Mouse (Mus musculus): ENCODE measurements around the gene Plppr2. TPM values are rescaled to one million over a fixed set of nuclear protein-coding genes. Genes with fewer than 3 reads are reported as not detected.

Gene Plppr2
- polyA plus RNA-seq, 1 experiment from 2014 or later, result 0.36 TPM

DNA sequence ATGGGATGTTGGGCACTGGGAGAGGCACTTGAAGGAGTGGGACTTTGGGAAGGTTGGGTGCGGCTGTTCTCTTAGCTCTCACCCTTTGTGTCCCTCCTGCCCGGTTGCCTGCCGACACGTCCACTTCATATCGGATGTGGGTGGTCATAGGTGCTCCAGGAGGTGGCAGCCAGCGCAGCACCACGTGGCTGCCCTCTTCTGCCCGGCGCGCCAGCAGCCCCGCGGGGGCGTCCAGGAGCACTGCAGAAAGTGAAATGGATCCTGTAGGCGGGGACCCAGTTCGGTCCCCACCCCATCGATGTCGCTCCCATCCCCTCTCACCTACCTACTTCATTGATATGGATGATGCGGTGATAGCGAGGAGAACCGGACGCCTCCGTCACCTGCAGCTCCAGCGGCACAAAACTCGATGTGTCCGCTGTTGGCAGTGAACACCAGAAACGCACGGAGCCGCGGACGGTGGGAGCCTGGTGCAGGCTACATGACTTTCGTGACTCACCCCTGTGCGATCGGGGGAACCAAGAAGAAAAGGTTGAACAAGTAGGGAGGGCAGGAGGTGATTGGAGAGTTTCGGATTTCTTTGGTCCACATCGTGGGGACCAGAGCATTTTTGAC lies 24.6 kb downstream of the Plppr2 start:
- no peaks in the 10 kb centered on the region for H3K36me3 ChIP-seq (ENCODE audit: inconsistent target)
- H3K79me2 ChIP-seq (ENCODE audit: inconsistent target), result no peaks in the 10 kb centered on the region
- H3K4me3 ChIP-seq (ENCODE audit: inconsistent target), result no peak overlapping the region; the same call in 1 of the 2 replicates
- H3K27ac ChIP-seq, result no peak overlapping the region
- 6% methylated on average over 34 of the region's 35 CpGs for WGBS (ENCODE audit: missing documents)

DNA sequence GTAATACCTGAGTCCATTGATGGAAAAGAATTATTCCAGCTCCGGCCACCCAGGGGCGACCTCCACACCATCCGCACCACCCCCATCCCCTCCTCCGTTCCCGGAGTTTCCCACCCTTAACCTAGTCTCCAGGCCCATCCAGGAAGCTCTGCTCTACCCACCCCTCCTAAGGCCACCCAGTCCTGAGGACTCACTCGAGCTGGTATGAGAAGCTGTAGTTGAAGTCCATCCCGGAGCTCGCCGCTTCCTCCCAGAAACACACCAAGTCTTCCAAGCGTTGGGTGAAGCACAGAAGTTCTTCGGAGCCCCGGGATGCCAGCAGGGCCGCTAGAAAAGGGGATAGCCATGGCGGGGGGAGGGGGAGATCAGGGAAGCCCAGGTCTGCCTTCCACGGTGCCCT lies 25.2 kb downstream of the Plppr2 start:
- H3K4me3 ChIP-seq (ENCODE audit: inconsistent target), result peak overlapping the region; percentile 18
- H3K79me2 ChIP-seq (ENCODE audit: inconsistent target), result no peaks in the 10 kb centered on the region
- 2% methylated on average over 15 of the region's 15 CpGs for WGBS (ENCODE audit: missing documents)
- H3K27ac ChIP-seq, result no peak overlapping the region
- no peaks in the 10 kb centered on the region for H3K36me3 ChIP-seq (ENCODE audit: inconsistent target)

GRCm38 (mm10) chr9:21962416-21963059 lies 25.7 kb downstream of the Plppr2 start:
- 7% methylated on average over 27 of the region's 34 CpGs for WGBS (ENCODE audit: missing documents)
- Histone ChIP-seq H3K4me3 (ENCODE audit: inconsistent target) (peak overlapping the region; percentile 18), H3K79me2 (ENCODE audit: inconsistent target) (no peaks in the 10 kb centered on the region), H3K27ac (no peak overlapping the region), H3K36me3 (ENCODE audit: inconsistent target) (no peaks in the 10 kb centered on the region)

DNA sequence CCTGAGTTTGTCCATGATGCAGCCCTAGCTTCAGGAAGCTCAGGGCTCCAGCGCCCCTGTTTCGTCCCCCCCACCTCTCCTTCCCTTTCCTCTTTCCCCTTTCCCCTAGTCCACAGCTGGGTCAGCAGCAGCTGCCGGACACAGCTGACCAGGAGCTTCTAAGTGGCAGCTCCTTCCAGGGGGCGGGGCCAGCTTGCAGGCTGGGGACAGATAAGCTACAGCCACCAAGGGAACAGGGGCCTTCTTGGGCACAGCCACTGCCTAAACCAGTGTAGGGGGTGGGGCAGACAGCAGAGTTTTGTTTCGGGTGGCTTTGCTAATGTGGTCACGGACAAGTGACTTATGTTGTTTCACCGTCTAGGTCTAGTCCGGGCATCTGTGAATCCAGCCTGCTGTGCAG lies 26.6 kb downstream of the Plppr2 start, which contains the start of gene Epor:
Epor (minus strand) TSS at position 90 of the 400 bp plus-strand sequence.
- Histone ChIP-seq H3K79me2 (ENCODE audit: inconsistent target) (no peaks in the 10 kb centered on the region), H3K36me3 (ENCODE audit: inconsistent target) (no peaks in the 10 kb centered on the region), H3K4me3 (ENCODE audit: inconsistent target) (peak within 1 kb of the TSS; percentile 18), H3K27ac (no peak within 1 kb of the TSS)
- 43% methylated on average over 8 of the region's 8 CpGs for WGBS (ENCODE audit: missing documents)

GRCm38 (mm10) chr9:21968883-21969282 lies 32.0 kb downstream of the Plppr2 start:
- Histone ChIP-seq H3K4me3 (ENCODE audit: inconsistent target) (no peak overlapping the region), H3K36me3 (ENCODE audit: inconsistent target) (no peaks in the 10 kb centered on the region), H3K79me2 (ENCODE audit: inconsistent target) (no peaks in the 10 kb centered on the region), H3K27ac (no peak overlapping the region)
- 37% methylated on average over 6 of the region's 6 CpGs for WGBS (ENCODE audit: missing documents)

DNA sequence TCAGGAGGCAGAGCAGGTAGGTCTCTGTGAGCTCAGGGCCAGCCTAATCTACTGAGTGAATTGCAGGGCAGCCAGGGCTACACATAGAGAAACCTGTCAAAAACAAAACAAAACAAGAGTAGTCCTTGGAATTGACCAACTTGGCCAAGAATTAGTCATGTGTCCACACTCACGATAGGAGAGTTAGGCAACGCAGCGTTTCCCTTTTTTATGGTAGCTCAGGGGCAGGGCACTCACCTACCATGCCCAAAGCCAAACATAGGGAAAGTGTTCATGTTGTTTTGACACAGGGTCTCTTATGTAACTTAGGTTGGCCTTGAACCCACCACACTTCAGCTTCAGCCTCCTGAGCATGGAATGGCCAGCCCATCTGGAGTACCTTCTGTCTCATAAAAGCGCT lies 32.5 kb downstream of the Plppr2 start:
- H3K36me3 ChIP-seq (ENCODE audit: inconsistent target), result no peaks in the 10 kb centered on the region
- no peaks in the 10 kb centered on the region for H3K79me2 ChIP-seq (ENCODE audit: inconsistent target)
- no peak overlapping the region for H3K4me3 ChIP-seq (ENCODE audit: inconsistent target)
- 72% methylated on average over 4 of the region's 4 CpGs for WGBS (ENCODE audit: missing documents)
- no peak overlapping the region for H3K27ac ChIP-seq

DNA sequence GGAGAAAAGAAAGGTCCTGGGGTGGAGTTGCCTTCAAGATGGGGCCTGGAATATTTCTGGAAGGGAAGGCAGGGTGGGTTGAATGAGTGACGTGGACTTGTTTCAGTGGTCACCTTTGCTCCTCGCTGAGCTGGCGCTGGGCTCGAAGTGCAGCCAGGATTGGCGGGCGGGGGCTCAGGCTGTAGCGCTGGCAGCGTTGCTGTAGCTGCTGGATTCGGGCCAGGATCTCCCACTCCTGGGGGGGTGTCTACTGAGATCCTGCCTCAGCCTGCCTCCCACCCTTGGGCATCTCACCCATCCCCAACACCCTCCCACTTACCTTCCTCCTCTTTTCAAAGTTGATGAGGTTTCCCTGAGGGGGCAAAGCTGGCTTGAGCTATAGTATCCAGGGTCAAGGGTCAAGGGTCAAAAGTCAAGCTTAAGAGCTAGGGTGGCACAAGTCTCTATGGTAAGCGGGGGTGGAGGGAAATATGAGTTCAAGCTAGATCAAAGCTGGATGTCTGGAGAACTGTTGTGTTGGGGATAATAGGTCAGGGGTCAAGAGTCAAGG lies 39.9 kb downstream of the Plppr2 start:
- no peak overlapping the region for H3K4me3 ChIP-seq (ENCODE audit: inconsistent target)
- no peaks in the 10 kb centered on the region for H3K79me2 ChIP-seq (ENCODE audit: inconsistent target)
- H3K36me3 ChIP-seq (ENCODE audit: inconsistent target), result no peaks in the 10 kb centered on the region
- 85% methylated on average over 10 of the region's 10 CpGs for WGBS (ENCODE audit: missing documents)
- H3K27ac ChIP-seq, result no peak overlapping the region

DNA sequence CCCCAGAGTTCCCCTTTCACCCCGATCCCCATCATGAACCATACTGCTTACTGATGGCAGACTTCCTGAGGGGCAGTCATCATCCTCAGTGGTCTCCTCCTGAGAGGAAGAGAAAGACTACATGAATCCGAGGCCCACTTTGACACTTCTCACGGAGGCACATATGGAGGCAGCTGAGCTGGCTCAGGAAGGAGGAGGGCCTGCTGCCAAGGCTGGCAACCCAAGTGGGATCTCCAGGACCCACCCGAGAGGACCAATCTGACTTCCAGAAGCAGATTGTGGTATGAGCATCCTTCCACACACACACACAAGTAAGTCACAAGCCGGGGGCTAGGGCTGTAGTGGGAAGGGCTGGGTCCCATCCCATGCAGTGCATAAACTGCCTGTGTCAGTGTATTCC lies 40.5 kb downstream of the Plppr2 start:
- Histone ChIP-seq H3K4me3 (ENCODE audit: inconsistent target) (no peak overlapping the region), H3K79me2 (ENCODE audit: inconsistent target) (no peaks in the 10 kb centered on the region), H3K27ac (no peak overlapping the region), H3K36me3 (ENCODE audit: inconsistent target) (no peaks in the 10 kb centered on the region)
- 83% methylated on average over 5 of the region's 5 CpGs for WGBS (ENCODE audit: missing documents)

- WGBS (ENCODE audit: missing documents), result 52% methylated on average over 2 of the region's 2 CpGs
- H3K27ac ChIP-seq, result no peak overlapping the region
- no peaks in the 10 kb centered on the region for H3K36me3 ChIP-seq (ENCODE audit: inconsistent target)
- no peak overlapping the region for H3K4me3 ChIP-seq (ENCODE audit: inconsistent target)
- no peaks in the 10 kb centered on the region for H3K79me2 ChIP-seq (ENCODE audit: inconsistent target)
Measured at GRCm38 (mm10) chr9:21977972-21978371, 41.1 kb downstream of the Plppr2 start.

GRCm38 (mm10) chr9:21978398-21979128 lies 41.7 kb downstream of the Plppr2 start:
- no peaks in the 10 kb centered on the region for H3K79me2 ChIP-seq (ENCODE audit: inconsistent target)

DNA sequence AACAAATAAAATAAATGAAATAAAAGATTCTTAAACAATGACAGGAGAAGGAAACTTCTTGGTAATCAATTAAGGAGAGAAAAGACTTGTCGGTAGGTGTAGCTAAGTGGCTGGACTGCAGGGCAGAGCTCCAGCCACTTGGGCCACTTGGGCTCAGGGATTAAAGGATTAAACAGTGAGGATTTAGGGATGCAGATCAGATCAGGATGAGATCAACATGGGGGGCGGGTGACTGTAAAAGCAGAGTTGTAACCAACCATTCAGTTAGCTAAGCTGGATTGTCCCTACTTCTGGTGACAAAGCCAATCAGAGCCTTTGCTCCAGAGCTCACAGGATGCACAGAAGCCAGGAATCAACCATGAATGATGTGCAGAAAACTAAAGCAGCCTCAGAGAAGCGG lies 47.1 kb downstream of the Plppr2 start:
- WGBS (ENCODE audit: missing documents), result 69% methylated on average over 3 of the region's 3 CpGs
- Histone ChIP-seq H3K27ac (no peak overlapping the region), H3K4me3 (ENCODE audit: inconsistent target) (no peak overlapping the region), H3K36me3 (ENCODE audit: inconsistent target) (no peaks in the 10 kb centered on the region), H3K79me2 (ENCODE audit: inconsistent target) (no peaks in the 10 kb centered on the region)

More at GRCm38 (mm10) chr9:21978398-21979128, 41.7 kb downstream of the Plppr2 start:
- 85% methylated on average over 4 of the region's 4 CpGs for WGBS (ENCODE audit: missing documents)
- H3K36me3 ChIP-seq (ENCODE audit: inconsistent target), result no peaks in the 10 kb centered on the region
- H3K27ac ChIP-seq, result no peak overlapping the region
- H3K4me3 ChIP-seq (ENCODE audit: inconsistent target), result no peak overlapping the region

DNA sequence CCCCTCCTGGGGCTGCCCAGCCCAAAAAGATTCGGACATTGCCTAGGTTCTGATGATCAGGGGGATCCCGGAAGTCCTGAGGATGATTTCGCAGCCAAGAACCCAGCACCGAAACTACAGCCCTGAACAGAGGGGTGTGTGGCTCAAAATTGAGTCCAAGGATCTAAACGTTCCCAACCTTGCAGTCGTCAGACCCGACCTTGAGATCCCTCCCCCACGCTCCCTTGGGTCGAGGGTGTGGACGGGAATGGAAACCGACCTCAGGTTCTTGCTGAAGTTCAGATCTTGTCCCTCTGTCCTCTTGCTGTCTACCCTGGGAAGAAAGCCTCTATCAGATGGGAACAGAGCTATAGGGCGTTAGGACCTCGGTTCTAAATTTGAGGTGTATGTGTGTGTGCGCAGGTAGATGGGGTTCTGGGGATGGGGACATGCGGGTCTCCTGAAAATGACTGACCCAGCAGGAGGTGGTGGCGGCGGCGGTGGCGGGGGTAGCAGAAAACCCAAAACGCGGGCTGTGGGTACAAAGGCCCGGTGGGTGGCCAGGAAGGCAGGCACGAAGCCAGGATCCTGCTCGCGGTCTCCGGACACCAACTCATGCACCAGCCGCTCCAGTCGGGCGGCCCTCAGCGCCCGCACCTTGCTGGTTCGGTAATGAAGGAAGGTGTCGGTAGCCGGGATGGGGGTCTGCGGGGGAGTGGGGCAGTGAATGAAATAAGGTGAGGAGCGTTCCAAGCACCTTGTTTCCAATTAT lies 50.9 kb downstream of the Plppr2 start:
- Histone ChIP-seq H3K27ac (no peak overlapping the region), H3K79me2 (ENCODE audit: inconsistent target) (no peaks in the 10 kb centered on the region), H3K4me3 (ENCODE audit: inconsistent target) (no peak overlapping the region), H3K36me3 (ENCODE audit: inconsistent target) (no peaks in the 10 kb centered on the region)
- WGBS (ENCODE audit: missing documents), result 15% methylated on average over 36 of the region's 36 CpGs

DNA sequence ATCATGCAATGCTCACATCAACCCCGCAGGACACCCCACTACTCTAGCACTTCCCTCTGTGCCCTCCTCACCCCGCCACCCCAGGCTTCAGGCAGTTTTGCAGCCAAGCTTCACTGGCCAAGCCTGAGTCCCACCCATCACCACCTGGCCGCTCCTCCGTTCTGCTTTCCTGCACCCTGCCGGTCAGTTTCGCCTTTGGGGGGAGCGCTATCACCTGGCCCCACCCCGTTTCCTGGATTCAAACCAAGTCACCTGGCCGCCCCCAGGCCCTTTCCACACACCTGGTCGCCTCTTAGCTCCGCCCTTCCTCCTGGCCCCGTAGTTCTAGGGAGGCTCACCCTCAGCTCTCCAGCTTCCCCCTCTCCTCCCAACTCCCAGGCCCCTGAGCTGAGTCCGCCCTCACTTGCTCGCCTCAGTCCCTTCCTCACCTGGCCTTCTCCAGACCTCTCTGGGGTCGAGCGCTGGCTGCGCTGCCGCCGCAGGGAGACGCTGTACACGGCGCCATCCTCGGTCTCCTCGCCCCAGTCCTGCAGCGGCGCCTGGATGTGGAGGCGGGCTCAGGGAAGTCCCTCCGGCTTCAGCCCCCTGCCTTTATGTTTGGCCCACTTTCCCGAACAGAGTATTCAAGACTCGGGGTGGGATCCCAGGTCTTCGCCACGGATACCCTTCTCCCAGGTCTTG lies 51.7 kb downstream of the Plppr2 start:
- no peaks in the 10 kb centered on the region for H3K36me3 ChIP-seq (ENCODE audit: inconsistent target)
- peak overlapping the region; percentile 38 for H3K4me3 ChIP-seq (ENCODE audit: inconsistent target)
- no peak overlapping the region for H3K27ac ChIP-seq
- no peaks in the 10 kb centered on the region for H3K79me2 ChIP-seq (ENCODE audit: inconsistent target)
- WGBS (ENCODE audit: missing documents), result 6% methylated on average over 32 of the region's 32 CpGs
